Mouse (Mus musculus) lung, postnatal 36 days (tissue): Measurements from ENCODE around the gene Bmper.

Experiments
- DNase-seq: peaks from one replicate; pipeline ENCODE4 v3.0.0; 2022; ENCODE audit warnings: mixed read lengths

Gene Bmper

GRCm38 (mm10) chr9:23447271-23447961 is 224.5 kb downstream of the Bmper start:
- DNase-seq = no peak

DNA sequence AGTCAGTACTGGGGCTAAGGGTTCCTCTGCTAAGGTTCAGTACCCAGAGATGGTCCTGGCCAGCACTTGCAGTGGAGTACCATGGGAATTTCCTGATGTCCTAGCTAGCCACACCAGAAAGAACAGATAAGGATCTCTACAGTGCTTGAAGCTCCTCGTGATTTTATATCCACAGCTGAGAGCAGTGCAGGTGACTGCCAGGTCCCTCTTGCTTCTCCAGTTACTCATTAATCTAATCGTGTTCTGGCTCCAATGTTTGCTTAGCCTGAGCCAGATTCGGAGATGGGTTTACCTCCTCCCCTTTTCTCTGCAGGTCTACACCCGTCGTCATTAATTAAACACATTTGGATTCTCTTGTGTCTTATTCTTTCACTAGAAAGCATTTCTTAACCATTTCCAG is 230.4 kb downstream of the Bmper start:
- peak; percentile 24 for DNase-seq

GRCm38 (mm10) chr9:23457186-23457585 is 234.3 kb downstream of the Bmper start:
- no peak for DNase-seq

DNA sequence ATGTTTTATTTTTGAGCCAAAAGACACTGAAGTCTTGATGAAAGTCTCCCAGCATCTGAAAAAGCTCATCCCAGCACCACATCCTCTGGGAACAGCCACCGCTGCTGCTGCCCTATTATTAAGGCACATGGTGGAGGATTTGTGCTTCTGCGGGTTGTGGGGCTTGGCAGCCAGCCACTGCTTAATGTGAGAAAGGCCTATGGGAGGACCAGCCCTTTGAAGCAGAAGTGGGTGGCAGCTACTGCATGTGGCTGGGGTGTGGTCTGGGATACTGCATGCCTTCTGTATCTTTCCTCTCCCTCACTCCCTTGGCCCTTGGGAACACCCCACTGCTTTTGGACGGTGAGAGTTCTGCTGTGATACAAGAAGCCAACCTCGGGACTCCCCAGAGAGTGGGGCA is 237.8 kb downstream of the Bmper start:
- peak; percentile 21 for DNase-seq

DNA sequence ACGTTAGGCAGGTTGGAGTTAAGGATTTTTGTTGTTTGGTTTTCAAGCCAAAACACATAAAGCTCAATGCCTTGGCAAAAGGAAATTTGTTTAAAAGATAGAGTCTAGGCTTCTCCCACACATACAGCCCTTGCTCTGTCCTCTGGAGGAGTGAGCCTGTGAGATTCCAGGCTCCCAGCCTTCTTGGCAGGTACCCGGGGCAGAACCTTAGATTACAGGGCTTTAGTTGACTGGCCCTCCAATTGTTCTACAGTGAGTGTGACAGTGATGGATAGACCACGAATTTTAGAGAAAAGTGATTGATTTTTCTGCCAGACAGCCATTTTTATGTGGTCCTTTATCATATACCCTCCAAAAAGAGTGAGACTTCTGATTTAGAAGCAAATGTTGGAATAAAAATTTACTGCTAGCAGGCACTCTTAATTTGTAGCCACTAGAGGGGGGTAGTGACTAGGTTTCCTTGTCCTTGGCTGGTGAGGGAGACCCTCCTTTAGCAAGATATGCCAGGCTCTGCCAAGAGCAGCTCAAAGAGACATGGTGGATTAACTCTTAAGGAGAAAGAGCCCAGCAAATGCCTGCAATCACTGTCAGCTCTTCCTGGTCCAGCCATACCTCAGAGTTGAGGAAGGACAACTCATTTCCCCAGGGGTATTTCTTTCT is 240.2 kb downstream of the Bmper start:
- peak; percentile 15 for DNase-seq

- peak; percentile 73 for DNase-seq
These were observed 242.2 kb downstream of the Bmper start for GRCm38 (mm10) chr9:23464981-23465630.

DNA sequence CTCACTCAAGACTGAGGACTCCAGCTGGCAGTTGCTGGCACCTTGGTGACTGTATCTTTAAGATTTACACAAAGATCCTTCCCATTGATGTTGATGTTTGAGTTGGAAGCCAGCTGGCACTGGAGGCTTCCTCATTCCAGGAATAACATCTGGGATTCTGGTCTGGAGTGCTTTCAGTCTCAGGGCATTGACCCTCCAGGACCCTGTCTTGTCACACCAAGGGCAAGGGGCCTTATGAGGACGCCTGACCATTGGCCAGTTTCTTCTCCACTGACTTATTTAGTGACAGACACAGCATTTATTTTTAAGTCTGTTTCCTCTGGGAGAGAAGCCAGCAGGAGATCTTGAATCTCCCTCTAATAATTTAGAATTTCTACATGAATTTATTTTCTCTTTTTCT is 247.0 kb downstream of the Bmper start:
- peak; percentile 65 for DNase-seq

DNA sequence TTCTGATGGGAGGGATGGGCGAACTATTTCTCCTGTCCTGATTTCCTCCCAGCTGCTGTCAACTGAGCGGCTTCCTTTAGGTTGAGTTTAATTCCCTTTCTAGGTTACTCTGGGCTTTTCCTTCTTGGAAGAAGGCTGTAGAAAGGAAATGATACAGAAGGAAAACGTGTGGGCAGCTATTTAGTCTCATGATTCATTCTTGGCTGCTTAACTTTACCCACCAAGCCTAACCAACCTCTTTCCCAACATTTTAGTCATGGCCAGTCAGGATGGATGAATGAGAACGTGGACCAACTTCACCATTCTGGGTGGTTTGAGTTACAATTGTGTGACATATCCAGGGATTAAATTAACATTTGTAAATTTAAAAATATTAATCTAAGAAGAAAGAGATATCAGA is 263.0 kb downstream of the Bmper start:
- DNase-seq = no peak

- no peak for DNase-seq
These were observed 264.0 kb downstream of the Bmper start for GRCm38 (mm10) chr9:23486725-23487378.

GRCm38 (mm10) chr9:23488265-23488664 is 265.4 kb downstream of the Bmper start:
- DNase-seq = no peak

DNA sequence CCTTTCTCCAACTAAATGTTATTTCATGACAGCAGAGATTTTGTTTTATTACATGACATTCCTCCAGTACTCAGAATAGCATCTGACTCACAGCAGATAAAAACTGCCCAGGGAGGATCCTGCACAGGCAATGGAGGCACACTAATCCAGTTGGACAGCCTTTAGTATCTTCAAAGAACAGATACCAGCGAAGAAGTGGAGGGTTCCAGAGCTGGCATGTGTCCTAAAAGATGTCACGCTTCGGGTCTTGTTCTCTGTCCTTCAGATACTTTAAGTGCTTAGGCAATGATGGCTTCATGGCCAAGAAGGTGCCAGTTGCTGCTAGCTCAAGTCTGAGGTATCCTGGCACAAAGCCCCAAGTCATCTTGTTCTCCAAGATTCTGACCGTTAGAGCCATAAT is 272.5 kb downstream of the Bmper start:
- DNase-seq = no peak

DNA sequence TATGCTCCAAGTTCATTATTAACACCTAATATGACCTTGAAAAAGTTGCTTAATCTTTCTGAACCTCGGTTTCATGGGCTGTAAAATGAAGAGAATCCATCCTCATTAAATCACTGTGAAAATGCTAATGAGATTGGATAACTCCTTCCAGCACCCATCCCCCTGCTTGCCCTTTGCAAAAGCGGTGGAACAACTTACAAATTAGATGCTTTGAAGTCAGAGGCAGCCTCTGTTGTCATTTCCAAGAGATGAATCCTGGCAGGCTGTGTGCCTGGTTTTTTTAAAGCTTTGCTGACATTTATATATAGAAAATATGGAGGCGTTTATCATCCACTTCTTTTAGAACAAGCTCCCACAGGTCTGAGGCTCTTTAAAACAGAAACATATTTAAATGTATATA is 274.8 kb downstream of the Bmper start:
- DNase-seq = no peak

- no peak for DNase-seq
These were observed 311.0 kb downstream of the Bmper start for GRCm38 (mm10) chr9:23533870-23534269.
